Mouse (Mus musculus) E14TG2a.4 (cell line): ENCODE data around the gene Robo1.

Experiments used
- CTCF ChIP-seq: conservative IDR thresholded peaks from 2 replicates; pipeline ENCODE4 v1.5.1; 2014; ENCODE audit warnings: low read length
- POU5F1 ChIP-seq: IDR thresholded peaks from 2 replicates; pipeline ENCODE4 v1.6.1; 2014; ENCODE audit warnings: low read length, borderline replicate concordance

DNA sequence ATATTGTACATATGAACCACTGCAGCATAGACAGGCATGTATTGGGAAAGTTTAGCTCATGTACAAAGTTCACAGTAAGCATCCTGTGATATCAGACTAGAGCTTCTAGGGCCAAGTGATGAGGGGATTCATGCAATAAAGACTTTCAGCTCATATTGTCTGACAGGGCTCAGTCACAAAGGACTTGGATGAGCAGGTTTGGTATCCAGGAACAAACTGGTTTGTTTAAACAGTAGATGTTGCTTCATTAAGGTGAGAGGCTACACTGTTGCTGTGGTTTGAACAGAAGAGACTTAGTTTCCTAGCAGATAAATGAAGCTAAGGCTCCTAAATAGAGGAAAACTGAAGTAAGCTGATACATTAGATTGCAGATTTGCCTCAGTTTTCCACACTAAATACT is 626.8 kb downstream of the Robo1 start:
- no peak for TF ChIP-seq CTCF
- TF ChIP-seq POU5F1 = no peak
